Mouse (Mus musculus) heart, embryonic 16.5 days (tissue): ENCODE measurements at regions not wholly inside any gene's neighbourhood (a gene's known extent, or its start where the extent isn't known, plus 50 kb on each side); places are given as distances from the start of the nearest gene placed in this dataset.

ENCODE experiments used
- ATAC-seq: fragments of 200-750 bp; cut with Nextera tagmentation; replicated peaks from 2 replicates; pipeline ENCODE4 v1.8.0; 2017; ENCODE audit warnings: moderate number of reproducible peaks; ENCODE audit not compliant: insufficient read depth, low FRiP score; ENCODE audit errors: extremely low read depth
- H3K27ac ChIP-seq: fragments of 300-500 bp; sonication (generic); 2 replicates; pipeline ENCODE4 v1.5.1; 2014; ENCODE audit warnings: mild to moderate bottlenecking, low read length, control low read depth, moderate library complexity
- H3K27me3 ChIP-seq: fragments of 300-500 bp; sonication (generic); 2 replicates; pipeline ENCODE4 v1.6.1; 2014; ENCODE audit warnings: low read length, mixed read lengths; ENCODE audit not compliant: control insufficient read depth, insufficient read depth
- H3K36me3 ChIP-seq: fragments of 300-500 bp; sonication (generic); 2 replicates; pipeline ENCODE4 v1.6.1; 2014; ENCODE audit not compliant: control insufficient read depth, insufficient read depth
- H3K4me1 ChIP-seq: fragments of 300-500 bp; sonication (generic); 2 replicates; pipeline ENCODE4 v1.6.1; 2014; ENCODE audit warnings: low read length, mixed read lengths; ENCODE audit not compliant: control insufficient read depth, insufficient read depth
- H3K4me2 ChIP-seq: fragments of 300-500 bp; sonication (generic); 2 replicates; pipeline ENCODE4 v1.6.1; 2014; ENCODE audit warnings: low read depth, mild to moderate bottlenecking, control low read depth, low read length
- H3K4me3 ChIP-seq: fragments of 300-500 bp; sonication (generic); 2 replicates; pipeline ENCODE4 v1.5.1; 2014; ENCODE audit warnings: mild to moderate bottlenecking, control low read depth, low read length
- H3K9ac ChIP-seq: fragments of 300-500 bp; sonication (generic); 2 replicates; pipeline ENCODE4 v1.6.1; 2014; ENCODE audit warnings: low read length, control low read depth
- H3K9me3 ChIP-seq: fragments of 300-500 bp; sonication (generic); replicated peaks from 2 replicates; pipeline ENCODE4 v1.6.1; 2016; ENCODE audit warnings: low read length; ENCODE audit not compliant: control insufficient read depth
- WGBS: fragments of 180-500 bp; shearing (Covaris S2); extraction: QIAGEN DNeasy Blood & Tissue Kit; methylation state at CpG from one replicate; pipeline ENCODE4 v1.1.7; 2014; 5-methylcytosine and 5-hydroxymethylcytosine counted together

DNA sequence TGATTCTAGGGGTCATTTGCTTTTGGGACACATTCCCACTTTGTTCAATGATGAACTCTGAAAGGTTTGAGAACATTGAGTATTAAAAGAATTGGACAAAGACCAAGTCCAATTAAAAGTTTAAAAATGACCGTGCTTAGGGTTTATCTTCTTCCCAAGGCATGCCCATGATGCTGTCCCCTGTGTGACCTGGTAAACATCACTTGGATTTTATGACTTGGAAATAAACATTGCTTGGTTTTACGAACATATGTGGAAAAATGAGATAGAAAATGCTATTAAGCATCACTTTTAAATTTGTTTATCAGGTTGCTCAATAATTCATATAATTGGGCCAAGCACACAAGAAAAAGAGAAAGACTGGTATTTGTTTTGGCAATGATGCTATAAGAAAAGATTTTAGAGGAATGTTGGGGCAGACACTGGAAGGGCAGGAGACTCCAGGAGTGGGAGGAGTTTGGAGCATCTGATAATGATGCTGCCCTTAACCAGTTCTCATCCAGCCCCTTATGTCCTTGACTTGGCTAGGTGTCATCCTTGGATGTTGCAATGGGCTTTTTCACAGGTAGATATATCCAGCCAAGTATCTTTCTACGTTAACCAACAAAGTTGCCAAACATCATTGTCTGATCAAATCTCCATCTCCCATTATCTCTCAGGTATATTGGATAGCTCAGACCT, 92.1 kb upstream of the Dcn start:
- no peak overlapping the region for H3K4me2 ChIP-seq
- 72% methylated on average over 3 of the region's 3 CpGs for WGBS
- no peak for ATAC-seq

DNA sequence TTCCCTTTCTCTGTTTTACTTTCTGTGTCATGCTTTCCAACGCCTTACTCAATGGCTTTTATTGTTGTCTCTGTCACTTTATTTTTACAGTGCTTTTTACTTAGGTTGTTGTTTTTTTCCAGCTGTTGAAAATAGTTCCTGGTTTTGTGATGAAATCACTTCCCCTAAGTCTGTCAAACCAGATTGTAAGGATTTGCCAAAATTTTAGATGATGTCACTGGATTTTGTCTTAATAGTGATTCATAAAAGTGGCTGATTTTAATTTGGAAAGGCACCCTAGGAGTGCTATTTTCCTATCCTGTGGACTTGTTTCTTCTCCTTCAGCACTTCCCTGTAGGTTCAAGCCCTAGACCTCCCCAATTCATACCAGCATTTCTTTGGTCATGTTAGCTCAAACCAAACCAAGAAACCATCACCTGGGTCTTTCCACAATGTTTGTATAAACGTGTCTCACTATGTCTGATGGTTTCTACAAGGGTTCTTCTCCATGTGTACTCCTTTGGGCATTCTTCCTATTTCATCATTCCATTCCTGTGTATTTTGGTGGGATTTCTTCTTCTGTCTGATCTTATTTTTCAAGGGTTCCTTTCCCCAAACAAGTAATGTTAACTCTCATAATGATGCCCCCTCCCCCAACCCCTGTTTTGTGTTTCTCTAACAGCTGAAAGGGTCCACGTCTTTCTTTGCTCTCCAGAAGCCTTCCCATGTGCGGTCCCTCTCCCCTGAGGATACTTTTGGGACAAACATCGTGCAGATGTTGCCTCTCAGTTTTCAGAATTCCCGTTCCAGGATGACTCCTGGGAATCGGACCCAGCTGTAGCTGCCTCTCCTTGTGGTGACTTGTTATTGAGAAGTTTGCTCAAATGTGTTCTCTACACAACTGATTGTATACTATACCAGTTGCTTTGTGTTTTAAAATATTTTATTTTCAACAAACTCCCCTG, 89.5 kb upstream of the Dcn start:
- Histone ChIP-seq H3K4me2 (no peak overlapping the region), H3K36me3 (no peaks in the 10 kb centered on the region), H3K27me3 (no peaks in the 10 kb centered on the region), H3K27ac (no peak overlapping the region), H3K9ac (no peak overlapping the region), H3K4me3 (no peak overlapping the region), H3K9me3 (no peaks in the 10 kb centered on the region), H3K4me1 (no peaks in the 10 kb centered on the region)
- no peak for ATAC-seq
- 62% methylated on average over 7 of the region's 7 CpGs for WGBS

More for the DNA sequence above, 92.1 kb upstream of the Dcn start:
- Histone ChIP-seq H3K4me3 (no peak overlapping the region), H3K4me1 (no peaks in the 10 kb centered on the region), H3K9me3 (no peaks in the 10 kb centered on the region), H3K27me3 (no peaks in the 10 kb centered on the region), H3K27ac (no peak overlapping the region), H3K36me3 (no peaks in the 10 kb centered on the region), H3K9ac (no peak overlapping the region)

DNA sequence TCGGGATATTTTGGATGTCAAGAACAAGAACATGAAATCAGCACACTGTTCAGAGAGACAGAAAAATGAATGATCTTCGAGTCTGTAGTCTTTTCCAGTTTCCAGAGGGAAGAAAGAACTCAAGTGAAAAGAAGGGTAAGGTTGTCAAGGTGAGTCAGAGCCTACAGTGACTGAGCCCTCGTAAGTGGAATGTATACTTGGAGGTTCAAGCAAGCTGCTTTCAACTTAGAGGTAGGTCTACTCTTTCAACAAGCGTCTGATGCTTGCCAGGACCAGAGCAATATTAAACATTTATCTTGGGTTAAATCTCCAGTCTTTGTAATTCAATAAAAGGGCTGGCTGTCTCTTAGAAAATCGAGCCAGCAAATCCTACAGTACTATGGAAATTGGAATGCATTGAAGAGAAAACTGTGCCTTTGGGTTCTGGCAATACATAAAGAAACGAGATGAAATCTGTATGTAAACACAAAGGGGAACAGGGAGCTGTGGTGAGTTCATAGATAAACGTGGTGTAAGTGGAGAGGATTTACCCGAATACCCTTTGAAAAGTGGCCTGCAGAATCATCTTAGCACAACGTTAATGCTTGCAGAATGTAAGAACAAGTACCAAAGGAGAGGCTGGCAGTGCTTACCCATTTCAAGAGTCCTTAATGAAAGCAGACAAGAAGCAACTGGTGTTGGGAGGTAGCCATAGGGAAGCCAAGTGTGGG, 82.2 kb upstream of the Dcn start:
- H3K4me2 ChIP-seq, result no peak overlapping the region
- ATAC-seq, result no peak
- H3K36me3 ChIP-seq, result no peaks in the 10 kb centered on the region
- no peaks in the 10 kb centered on the region for H3K9me3 ChIP-seq
- H3K27ac ChIP-seq, result peak overlapping the region; percentile 30; the same call in 1 of the 2 replicates
- H3K27me3 ChIP-seq, result no peaks in the 10 kb centered on the region
- H3K9ac ChIP-seq, result no peak overlapping the region
- WGBS, result 51% methylated on average over 9 of the region's 9 CpGs
- no peak overlapping the region for H3K4me3 ChIP-seq
- no peaks in the 10 kb centered on the region for H3K4me1 ChIP-seq

DNA sequence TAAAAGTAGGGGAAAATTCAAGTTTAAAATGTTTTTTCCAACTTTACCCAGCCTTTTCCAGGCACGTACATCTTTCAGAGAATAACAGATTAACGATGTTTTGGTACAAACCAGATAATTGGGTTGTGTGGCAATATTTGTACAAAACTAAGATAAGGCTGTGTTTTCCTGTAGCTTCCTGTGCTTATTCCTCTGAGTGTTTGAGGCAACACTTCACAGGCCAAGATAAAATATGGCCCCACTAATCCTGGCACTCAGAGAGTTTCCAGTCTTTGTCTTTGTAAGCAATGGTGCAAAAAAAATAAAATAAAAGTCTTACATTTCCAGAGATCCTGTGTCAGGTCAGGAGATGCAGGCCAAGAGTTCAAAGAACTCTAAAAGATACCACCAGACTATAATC, 81.5 kb upstream of the Dcn start:
- no peaks in the 10 kb centered on the region for H3K9me3 ChIP-seq
- no peak overlapping the region for H3K4me3 ChIP-seq
- no peaks in the 10 kb centered on the region for H3K4me1 ChIP-seq
- 68% methylated on average over 2 of the region's 2 CpGs for WGBS
- H3K36me3 ChIP-seq, result no peaks in the 10 kb centered on the region
- no peak overlapping the region for H3K27ac ChIP-seq
- no peak for ATAC-seq
- H3K4me2 ChIP-seq, result no peak overlapping the region
- no peak overlapping the region for H3K9ac ChIP-seq
- no peaks in the 10 kb centered on the region for H3K27me3 ChIP-seq

DNA sequence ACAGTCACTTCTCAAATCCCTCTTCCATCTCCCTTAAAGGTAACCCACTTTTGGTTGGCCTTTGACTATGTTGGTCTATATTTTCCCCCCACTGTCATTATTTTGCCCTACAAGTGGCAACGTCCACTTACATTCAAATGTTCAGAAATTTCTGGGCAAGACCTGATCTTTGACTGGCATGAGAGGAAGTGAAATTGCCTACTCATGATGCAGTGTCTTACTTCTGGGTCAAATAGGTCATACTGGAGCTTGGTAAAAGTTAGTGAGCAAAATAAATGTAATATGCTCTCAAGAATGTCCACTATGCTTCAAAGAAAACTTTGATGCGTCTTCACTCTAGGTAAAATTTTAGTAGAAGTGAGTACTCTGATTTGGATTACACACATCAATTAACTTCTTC, 76.9 kb upstream of the Dcn start:
- H3K4me3 ChIP-seq, result no peak overlapping the region
- no peaks in the 10 kb centered on the region for H3K27me3 ChIP-seq
- ATAC-seq, result no peak
- H3K4me1 ChIP-seq, result no peaks in the 10 kb centered on the region
- no peak overlapping the region for H3K27ac ChIP-seq
- no peak overlapping the region for H3K9ac ChIP-seq
- H3K36me3 ChIP-seq, result no peaks in the 10 kb centered on the region
- H3K9me3 ChIP-seq, result no peaks in the 10 kb centered on the region
- no peak overlapping the region for H3K4me2 ChIP-seq
- WGBS, result 82% methylated on average over 2 of the region's 2 CpGs

DNA sequence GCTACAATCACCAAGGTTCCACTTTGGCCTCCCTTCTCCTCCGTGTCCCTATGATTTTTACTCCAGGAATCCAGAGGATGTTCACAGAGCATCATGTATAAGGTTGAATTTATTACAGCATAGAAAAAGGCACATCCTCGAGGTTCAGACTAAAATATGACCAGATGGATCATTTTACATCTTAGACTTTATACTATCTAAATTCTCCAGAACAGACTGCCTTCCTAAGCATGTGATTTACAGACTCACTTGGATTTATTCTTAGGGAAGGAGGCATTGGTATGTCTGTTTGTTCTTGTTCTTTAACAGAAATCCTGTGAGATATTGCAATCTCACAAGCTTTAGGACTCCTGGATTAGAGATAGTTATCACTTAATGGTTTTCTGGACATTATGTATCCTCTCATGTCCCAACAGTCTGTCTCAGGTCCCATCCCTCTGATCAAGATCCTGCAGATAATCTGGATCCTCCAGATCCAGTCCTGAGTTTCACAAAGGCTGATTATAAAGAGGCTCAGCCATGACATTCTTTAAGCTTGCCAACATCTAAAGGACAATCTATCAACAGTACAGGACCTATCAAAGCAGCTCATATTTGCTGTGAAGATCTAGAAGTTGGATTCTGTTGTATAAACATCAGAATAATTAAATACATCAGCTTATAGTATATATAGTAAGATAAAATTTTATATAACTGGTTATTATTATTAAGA, 75.2 kb upstream of the Dcn start:
- H3K27ac ChIP-seq, result no peak overlapping the region
- 48% methylated on average over 2 of the region's 2 CpGs for WGBS
- ATAC-seq, result no peak
- H3K4me1 ChIP-seq, result no peaks in the 10 kb centered on the region
- no peak overlapping the region for H3K4me2 ChIP-seq
- no peaks in the 10 kb centered on the region for H3K36me3 ChIP-seq
- H3K9me3 ChIP-seq, result no peaks in the 10 kb centered on the region
- H3K27me3 ChIP-seq, result no peaks in the 10 kb centered on the region
- H3K9ac ChIP-seq, result no peak overlapping the region
- H3K4me3 ChIP-seq, result no peak overlapping the region

DNA sequence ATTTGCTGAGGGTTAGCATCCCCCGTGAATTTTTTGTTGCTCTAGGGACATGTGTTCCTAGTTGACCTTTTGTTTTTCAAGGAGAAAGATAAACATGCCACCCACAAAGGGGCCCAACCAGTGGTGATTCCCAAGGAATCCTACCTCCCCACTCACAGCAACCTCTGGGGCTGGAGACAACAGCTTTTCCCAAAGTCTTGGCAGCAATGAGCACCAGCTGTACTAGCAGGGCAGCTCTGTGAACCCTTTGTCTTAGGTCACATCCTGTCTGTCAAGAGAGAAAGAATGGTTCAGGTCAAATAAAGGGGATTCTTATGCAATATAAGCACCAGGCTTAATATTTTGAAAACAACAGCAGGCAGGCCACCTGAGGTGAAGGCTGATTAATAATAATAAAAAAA, 70.2 kb upstream of the Dcn start:
- ATAC-seq, result no peak
- 18% methylated on average over 1 of the region's 1 CpGs for WGBS

DNA sequence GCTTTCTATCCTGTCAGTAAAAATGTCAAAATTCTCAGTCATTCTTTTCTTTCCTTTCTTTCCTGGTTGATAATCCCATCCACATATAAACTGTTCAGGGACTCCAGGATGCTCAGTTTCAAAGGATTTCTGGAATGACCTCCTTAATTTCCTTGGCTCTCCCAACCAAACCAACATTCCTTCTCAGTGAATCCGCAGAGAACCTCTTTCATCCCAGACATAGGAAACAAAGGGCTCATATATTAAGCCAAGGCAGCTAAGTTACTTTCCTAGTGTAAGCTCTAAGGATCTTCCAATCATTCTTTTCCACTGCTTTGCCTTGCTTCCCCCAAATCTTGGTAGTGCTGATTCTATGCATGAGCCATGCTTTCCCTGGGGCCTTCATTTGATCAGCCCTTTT, 69.5 kb upstream of the Dcn start:
- Histone ChIP-seq H3K9me3 (no peaks in the 10 kb centered on the region), H3K27me3 (no peaks in the 10 kb centered on the region), H3K4me2 (no peak overlapping the region), H3K4me3 (no peak overlapping the region), H3K27ac (no peak overlapping the region), H3K36me3 (no peaks in the 10 kb centered on the region), H3K9ac (no peak overlapping the region), H3K4me1 (no peaks in the 10 kb centered on the region)
- no peak for ATAC-seq
- WGBS, result 72% methylated on average over 1 of the region's 1 CpGs

More for the DNA sequence above, 70.2 kb upstream of the Dcn start:
- no peaks in the 10 kb centered on the region for H3K4me1 ChIP-seq
- no peak overlapping the region for H3K4me3 ChIP-seq
- H3K4me2 ChIP-seq, result no peak overlapping the region
- H3K27me3 ChIP-seq, result no peaks in the 10 kb centered on the region
- H3K9ac ChIP-seq, result no peak overlapping the region
- no peaks in the 10 kb centered on the region for H3K36me3 ChIP-seq
- H3K9me3 ChIP-seq, result no peaks in the 10 kb centered on the region
- no peak overlapping the region for H3K27ac ChIP-seq
